Mouse (Mus musculus): Measurements from ENCODE around the gene Tom1l2. TPM values are rescaled to one million over a fixed set of nuclear protein-coding genes. Genes with fewer than 3 reads are reported as not detected.
A peak's percentile ranks its signal among the peaks of the same experiment; 100 is the strongest.

The Tom1l2 gene
- total RNA-seq, 2 experiments from 2014 or later, result 83.2 to 85.0 TPM

DNA sequence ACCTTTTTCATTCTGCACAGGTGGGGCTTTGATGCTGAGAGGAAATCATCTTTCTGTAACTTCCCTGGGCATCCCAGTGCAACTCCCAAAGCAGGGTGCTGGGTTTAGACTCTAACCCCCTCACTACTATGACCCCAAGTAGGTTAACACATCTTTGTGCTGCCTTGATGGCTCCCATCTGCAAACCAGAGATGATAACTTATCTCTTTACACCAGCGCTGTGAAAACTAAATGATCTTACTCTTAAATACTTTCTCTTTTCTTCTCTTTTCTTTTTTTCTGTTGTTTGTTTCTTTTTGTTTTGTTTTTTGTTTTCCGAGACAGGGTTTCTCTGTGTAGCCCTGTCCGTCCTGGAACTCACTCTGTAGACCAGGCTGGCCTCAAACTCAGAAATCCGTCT, 6.8 kb downstream of the Tom1l2 start:
- no peak for DNase-seq

DNA sequence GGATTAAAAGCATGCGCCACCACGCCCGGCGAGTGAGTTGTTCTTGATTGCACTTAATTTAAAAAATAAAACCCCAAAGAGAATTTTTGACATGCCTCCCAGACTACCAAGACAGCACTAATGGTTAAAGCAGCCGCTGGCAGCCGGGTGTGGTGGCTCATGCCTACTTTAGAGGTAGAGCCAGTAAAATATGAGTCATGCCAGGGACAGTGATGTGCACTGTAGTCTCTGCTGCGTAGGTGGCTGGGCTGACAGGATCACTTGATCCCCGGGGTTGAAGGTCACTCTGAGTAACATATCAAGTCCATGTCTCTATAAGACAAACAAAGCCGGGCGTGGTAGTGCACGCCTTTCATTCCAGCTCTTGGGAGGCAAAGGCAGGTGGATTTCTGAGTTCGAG, 13.3 kb downstream of the Tom1l2 start:
- DNase-seq, result no peak

DNA sequence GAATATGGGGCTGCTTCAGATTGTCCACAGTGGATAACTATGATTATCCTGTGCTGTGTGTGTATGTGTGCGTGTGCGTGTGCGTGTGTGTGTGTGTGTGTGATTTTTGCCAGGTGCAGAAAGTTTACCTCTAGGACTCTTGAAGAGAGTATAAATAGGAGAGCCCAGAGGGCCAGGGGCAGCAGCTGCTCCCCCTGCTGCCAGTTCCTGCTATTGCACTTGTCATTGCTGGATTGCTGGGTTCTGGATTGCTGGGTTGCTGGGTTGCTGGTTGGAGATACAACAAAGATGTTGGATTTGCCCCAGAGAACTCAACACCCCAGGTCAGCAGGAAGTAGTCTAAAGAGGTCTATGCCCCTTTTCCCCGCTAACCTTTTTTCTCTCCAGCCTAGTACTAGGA, 14.4 kb downstream of the Tom1l2 start:
- peak; percentile 63 for DNase-seq

DNA sequence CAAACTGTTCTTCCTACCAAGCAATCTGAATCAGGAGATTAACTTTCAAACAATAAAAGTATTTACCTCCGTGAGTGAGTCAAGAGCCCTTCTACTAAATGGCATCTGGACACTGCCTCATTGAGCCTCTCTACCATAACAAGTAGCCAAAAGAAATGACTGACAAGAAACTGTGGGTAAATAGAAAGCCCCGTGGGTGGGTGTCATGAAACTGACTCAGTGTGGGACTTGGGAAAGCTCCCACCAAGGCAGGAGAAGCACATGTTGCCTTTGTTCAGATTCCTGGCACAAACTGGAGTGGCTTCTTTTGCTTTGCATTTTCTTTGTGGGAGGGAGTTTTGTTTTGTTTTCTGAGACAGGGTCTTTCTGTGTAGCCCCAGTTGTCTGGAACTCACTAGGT, 16.9 kb downstream of the Tom1l2 start:
- no peak for DNase-seq

DNA sequence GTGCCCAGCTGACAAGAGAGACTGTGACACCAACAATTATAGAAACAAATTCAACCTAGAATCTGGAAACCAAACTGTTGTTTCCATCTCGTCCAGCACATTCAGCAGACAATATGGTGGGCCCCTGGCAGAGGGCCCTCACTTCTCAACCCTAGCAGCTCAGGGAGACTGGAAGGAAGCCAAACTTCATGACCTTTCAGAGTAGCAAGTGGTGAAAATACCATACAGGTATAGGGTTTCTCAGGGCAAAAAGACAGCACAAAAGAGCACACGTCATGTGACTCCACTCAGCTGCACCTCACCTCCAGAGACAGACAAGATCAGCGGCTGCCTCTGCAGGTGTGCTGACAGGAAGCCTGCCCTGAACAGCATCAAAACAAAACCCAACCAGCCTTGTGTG, 18.6 kb downstream of the Tom1l2 start:
- DNase-seq, result no peak

DNA sequence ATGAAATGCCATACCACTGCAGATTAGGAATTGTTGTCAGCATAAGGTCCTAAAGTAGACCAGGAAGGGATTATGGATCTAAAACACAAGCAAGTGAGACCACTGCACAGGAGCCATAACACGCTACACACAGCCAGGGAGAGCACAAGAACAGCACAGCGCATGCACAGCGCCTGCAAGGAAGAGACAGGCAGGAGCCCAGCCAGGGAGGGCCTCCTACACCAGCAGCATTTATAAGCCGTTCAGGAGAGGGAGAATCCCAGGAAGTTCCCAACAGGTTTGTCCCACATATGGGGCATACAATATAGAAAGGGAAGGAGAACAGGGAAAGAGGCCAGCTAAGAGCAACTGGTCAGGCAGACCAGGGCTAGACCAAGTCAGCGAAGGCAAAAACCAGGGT, 19.2 kb downstream of the Tom1l2 start:
- no peak for DNase-seq

DNA sequence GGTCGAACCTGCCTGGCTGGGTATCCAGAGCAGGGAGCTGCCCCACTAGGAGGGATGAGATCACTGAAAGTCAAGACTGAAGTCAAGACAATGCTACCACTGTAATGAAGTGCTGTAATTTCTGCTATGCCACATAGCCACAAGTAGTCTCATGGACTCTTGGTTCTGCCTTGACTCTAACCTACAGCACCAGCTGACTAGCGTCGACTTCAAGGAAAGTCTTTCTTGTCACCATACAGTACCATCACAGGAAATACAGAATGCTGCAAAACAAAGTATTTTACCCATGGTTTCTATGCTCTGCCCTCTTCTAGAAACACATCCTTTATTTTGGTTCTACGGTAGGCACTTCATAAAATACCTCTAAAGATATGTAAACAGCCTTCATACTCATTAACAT, 22.2 kb downstream of the Tom1l2 start:
- DNase-seq, result no peak

DNA sequence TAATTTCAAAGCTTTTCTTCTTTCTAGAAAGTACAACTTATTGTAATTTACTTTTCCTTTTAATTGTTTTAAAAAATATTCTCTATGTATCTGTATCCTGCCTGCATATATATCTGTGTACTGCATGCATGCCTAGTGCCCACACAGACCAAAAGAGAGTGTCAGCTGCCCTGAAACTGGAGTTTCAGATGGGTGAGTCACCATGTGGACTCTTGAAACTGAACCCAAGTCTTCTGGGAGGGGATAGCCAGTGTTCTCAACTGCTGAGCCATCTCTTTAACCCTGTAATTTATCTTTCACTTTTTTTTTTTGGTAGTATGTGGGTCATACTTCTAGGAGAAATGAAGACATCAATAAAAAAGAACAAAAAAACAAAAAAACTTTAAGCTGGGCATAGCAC, 29.0 kb downstream of the Tom1l2 start:
- DNase-seq, result no peak

DNA sequence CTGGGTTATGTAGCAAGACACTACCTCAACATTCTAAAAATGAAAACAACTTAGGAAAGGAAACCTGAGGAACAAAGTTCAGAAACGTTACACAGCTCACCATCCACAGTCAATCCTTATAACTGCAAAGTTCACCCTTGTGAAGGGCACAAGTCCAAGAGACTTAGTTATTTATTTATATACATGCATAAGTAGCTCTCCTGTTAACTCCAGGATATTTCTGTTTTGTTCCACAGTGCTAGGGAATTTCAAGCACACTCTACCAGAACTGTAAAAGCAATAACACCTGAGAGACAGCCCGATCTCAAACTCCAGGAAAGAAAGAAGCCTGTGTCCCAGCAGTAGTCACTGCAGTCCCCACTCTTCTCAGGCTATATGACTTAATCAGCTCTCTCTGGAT, 31.3 kb downstream of the Tom1l2 start:
- no peak for DNase-seq

DNA sequence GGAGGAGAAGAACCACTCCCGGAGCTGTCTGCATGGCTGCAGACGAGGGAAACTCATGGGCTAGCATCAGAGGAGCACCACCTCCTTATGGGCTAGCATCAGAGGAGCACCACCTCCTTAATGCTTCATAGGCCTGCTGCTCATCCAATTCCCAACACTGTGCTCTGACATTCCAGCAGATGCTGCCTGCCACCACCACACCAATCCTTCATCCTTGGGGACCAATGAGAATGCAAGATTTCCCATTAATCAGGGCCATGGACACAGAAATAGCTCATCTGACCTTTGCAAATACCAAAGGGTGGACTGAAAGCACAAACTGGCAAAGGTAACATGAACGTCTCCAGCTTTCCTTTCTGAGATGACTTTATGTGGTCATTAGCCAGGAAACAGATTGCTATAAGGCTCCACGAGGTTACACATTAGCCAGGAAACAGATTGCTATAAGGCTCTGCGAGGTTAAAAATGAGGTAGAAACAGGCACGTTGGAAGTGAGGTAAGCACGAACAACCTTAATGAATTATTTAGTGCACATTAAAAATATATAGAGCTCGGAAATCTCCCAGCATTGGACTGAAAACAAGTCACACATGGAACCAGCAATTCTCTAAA, 32.2 kb downstream of the Tom1l2 start:
- DNase-seq, result no peak

DNA sequence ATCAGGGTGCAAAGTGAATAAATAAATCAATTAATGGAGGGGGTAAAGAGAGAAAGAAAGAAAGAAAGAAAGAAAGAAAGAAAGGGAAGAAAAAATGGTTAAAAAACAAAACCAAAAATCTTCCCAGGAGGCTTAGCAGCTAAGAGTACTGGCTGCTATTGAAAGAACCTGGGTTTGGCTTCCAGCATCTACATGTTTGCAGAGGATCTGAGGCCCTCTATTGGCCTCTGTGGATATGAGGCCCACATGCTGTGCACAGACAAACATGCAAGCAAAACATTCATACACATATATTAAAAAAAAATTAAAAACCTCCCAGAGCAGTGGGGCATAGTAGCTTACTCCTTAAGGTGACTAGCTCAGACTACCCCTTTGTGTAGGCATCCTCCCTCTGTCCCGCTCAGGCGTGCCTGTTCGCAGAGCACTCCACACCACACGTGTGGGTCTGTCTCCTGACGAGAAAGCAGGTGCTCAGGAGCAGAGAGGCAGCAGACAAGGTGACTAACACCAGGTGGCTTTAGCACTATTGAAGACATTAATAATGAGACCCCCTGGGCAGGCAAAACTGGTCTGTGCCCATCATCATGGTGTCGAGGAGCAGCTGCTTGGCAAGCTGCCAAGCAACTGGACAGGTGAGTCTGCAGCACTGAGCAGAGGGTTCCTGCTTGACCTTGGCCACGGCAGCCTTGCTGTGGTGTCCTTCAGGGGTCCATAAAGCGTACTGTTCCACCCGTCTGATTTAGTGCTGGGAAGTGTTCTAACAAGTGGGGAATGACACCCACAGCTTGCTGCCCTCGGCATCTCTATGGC, 33.2 kb downstream of the Tom1l2 start:
- no peak for DNase-seq

DNA sequence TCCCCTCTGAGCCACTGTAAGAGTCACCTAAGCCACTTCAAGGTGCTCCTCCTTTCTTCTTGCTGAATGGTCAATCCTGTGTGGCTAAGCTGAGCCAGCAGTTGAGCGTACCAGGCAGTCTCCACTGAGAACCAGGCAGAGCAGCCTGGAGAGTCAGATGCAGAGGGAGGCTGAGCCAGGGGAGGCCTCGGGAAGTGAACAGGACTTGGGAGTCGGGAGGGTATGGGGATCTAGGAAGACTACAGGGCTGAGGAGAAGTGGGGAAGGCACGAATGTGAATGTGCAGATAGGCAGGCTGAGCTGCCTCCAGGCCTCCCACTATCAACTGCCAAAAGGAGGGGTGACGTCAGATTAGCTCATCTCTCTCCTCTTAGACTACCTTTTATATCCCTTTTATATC, 34.0 kb downstream of the Tom1l2 start:
- no peak for DNase-seq

DNA sequence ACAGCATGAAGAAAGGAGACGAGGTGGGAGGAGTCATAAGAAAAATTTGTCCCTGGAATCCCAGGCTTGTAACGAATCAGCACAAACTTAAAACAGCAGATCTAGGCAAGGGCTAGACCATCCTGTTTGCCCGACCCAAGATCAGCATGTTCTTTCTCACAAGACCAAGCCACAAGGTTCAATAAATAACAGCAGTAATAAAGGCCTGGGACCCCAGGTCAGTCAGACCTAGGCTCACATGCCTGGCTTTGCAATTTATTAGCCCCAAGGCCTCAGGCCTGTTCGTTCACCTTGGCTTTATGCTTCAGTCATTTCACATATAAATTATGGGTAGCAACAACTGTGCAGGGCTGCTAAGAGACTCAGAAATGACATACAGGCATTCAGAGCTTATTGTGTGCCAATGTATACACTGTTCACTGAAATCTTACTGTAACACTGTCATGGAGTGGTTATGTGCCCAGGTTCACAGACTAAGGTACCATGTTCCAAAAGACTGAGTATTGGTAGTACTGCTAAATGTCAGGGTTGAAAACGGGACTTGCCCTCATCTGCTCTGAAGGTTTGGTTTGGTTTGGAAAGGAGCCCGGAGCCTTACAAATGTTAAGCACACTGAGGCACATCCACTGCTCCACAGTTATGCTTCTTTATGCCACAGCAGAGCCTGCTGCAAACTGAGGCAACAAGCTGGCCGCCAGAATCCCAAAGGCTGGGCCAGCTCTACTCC, 35.2 kb downstream of the Tom1l2 start:
- DNase-seq, result no peak

DNA sequence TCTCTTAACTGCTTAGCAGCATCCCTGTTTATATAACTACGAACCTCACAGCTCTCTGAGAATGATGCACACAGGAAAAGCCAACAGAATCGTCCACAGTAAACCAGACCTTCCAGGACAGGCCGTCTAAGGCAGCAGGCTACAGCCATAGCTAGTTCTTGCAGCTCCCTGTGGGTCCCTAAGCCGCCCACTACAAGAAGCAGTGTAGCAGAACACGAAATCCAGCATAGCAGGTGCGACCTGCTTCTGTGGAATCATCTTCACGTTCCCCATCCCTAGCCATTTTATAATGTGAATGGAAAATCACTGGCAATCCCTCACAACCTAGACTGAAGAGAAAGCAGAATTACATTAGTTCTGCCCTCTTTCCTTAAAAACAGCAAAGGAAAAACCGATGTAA, 35.8 kb downstream of the Tom1l2 start:
- DNase-seq, result no peak

DNA sequence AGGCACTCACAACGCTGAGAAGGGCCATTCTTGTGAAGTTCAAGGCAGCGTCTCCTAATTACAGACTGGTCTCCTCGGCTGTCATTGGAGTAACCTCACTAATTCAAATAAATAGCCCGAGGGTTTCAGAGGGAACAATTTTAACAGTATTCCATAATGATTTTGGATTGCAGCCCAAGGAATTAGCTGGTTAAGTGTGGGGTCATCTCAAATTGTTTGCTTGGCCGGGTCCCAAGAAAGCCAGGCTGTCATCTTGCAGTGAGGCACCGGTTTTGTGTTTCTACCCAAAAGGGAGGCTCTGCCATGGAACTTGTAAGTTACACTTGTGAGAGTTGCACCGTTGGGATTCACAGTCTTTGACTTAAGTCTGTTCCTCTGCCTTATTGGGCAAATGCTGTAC, 36.5 kb downstream of the Tom1l2 start:
- DNase-seq, result no peak

DNA sequence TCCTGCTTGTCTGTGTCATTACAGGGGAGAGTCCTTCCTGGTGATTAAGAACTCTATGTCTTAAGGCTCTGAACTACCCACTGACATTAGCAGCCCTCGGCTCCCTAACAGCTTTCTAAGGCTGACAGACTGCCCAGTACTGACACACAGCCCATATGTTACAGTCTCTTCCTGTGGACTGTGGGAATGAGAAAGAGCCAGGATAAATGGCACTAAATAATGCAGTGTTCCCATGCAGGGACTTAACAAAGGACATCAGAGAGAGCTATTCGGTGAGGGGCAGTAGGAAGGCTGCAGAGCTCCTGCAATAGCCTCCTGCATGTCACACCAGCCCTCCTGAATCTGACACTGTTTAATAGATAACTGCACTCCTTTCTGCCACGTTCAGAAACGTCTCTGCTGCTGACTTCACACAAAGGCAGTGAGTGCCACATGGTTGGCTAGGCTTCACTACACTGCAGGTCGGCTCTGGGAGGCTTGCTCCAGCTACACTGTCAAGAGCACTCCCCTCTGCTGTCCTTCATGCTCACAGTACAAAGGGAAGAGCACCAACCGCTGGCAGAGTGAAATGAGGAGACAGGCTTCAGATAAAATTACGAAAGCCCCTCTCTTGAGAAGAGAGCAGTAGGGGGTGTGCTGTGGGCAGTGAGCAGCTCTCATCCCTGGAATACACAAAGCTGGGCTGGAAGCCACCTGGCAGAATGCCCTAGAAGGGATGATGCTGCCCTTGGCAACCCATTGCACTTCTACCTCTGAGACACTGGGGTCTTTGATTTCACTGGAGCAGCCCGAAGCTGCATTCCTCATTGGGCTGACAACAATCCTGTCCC, 41.5 kb downstream of the Tom1l2 start:
- DNase-seq, result peak; percentile 90

DNA sequence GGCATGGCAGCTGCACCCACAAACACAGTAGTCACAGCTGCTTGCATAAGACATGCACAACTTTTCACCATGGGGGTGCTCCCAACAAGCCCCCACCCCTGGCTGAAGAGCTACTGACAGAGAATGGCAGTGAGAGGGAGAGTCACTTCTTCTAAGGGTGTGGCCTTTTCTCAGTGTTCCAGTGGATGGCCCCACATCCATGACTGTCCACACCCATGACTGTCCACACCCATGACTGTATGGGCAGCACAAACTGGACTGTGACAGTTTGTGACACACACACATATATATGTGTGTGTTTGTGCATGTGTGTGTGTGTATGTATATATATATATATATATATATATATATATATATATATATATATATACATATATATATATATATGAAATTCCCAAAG, 42.8 kb downstream of the Tom1l2 start:
- DNase-seq, result no peak

DNA sequence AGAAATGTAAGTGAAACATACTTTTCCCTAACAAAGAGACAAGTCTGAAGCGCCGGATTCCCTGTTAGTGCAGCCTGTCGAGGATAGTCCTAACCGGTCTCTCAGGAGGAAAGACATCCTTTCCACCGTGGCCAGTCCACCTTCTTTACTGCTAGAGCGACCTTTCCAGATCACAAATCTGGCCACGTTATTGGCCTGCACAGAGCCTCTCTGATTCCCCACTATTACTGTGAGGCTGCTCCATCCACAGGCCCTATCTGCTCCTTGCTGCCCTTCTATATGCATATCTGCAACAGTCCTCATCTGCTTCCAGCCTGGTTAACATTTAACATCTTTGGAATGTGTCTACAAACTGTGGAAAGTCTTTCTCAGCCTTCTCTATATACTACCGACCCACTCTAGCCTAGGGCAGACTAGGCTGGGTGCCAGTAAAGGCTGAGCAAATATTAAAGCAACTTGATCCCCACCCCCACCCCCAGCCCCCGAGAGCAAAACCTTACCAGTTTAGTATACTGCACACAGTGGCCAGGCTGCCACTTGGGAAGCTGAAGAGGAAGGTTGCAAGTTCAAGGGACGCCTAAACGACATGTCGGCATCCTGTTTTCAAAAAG, 44.1 kb downstream of the Tom1l2 start:
- no peak for DNase-seq

DNA sequence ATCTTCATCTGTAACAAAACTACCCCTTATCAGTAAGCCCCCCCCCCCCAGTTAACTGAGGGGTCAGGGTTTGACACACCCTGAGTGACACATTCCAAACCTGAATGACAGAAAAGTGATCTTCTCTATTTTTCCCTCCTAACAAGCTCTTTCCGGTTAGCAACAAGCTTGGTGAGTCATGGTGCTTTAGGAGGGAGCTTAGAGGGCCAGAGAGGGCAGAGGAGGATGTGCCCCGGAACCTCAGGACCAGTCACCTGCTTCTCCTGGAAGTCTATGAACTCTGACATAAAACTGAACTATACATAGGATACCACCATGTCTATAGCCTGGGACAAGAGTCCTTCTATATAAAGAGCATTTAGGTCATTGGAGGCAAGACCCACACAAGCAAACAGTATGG, 44.6 kb downstream of the Tom1l2 start:
- DNase-seq, result no peak

DNA sequence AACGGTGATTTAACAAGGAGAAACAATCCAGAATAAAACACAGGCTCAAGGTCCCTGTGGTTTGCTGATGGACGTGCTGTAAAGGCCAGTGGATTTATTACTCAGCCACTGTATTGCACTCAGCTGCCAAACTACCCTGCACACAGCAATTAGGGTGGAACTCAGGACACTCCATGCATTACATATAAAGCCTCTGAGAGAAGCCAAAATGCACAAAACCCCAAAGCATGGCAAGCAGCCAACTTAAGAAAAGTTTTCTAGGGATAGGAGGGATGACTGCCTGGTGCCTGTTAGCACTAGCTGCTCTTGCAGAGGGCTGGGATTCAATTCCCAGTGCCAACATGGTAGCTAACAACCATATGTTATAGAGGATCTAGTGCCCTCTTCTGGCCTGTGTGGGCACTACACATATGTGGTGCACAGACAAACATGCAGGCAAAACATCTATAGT, 45.3 kb downstream of the Tom1l2 start:
- DNase-seq, result no peak

DNA sequence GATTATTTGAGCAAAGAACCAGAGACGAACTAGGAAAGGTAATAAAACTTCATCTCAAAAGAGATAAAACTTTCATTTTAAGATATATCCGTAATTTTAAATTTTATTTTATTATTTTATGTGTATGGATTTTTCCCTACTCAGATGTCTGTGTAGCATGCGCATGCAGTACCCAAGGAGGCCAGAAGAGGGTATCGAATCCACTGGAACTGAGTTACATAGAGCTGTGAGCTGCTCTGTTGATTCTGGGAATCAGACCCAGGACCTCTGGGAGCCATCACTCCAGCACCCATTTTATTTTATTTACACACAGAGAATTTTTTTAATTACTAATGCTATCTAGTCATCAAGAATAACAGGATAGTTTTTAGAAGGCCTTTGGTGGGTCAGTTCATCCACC, 45.9 kb downstream of the Tom1l2 start:
- peak; percentile 63 for DNase-seq

DNA sequence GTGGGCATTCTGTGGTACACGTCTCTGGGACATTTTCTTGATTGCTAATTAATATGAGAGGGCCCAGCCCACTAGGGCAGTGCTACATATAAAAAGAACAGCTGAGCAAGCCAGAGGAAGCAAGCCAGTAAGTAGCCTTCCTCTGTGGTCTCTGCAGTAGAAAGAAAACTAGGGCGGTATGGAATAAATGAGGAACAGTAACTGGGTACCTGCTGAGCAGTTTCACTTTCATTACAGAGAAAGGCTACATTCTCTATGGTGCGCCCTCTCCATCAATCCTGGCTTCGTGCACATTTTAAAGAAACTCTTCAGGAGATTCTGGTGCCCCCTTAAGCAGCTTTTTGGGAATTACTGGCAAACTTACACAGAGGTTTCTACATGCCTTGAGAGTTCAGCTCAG, 47.1 kb downstream of the Tom1l2 start:
- DNase-seq, result no peak

Data from heart, postnatal 4 days (tissue).